Mouse (Mus musculus): ENCODE results near the gene Hoxa6.

The Hoxa6 gene

GRCm38 (mm10) chr6:52196811-52197210 is 11.7 kb downstream of the Hoxa6 start:
- no peak for DNase-seq

- no peak for DNase-seq
Observed at GRCm38 (mm10) chr6:52194690-52195089, 13.8 kb downstream of the Hoxa6 start.

- peak; percentile 35 for DNase-seq
Observed at GRCm38 (mm10) chr6:52191860-52192550, 16.5 kb downstream of the Hoxa6 start.

GRCm38 (mm10) chr6:52190906-52191810 is 17.4 kb downstream of the Hoxa6 start, which contains the start of gene Hoxa4:
Gene Hoxa4, minus strand, starts transcription at chr6:52191753.
- no peak for DNase-seq

- no peak for DNase-seq
Observed at GRCm38 (mm10) chr6:52190410-52190809, 18.1 kb downstream of the Hoxa6 start.

- no peak for DNase-seq
Observed at GRCm38 (mm10) chr6:52189909-52190308, 18.6 kb downstream of the Hoxa6 start.

GRCm38 (mm10) chr6:52189172-52189591 is 19.3 kb downstream of the Hoxa6 start:
- no peak for DNase-seq

GRCm38 (mm10) chr6:52186500-52186899 is 22.0 kb downstream of the Hoxa6 start:
- DNase-seq, result no peak

GRCm38 (mm10) chr6:52185834-52186233 is 22.7 kb downstream of the Hoxa6 start:
- DNase-seq, result no peak

- DNase-seq, result no peak
Observed at GRCm38 (mm10) chr6:52185222-52185621, 23.3 kb downstream of the Hoxa6 start.

- no peak for DNase-seq
Observed at GRCm38 (mm10) chr6:52184668-52185067, 23.9 kb downstream of the Hoxa6 start.

- DNase-seq, result no peak
Observed at GRCm38 (mm10) chr6:52183311-52184080, 25.0 kb downstream of the Hoxa6 start.

- no peak for DNase-seq
Observed at GRCm38 (mm10) chr6:52182793-52183192, 25.7 kb downstream of the Hoxa6 start.

- DNase-seq, result no peak
Observed at GRCm38 (mm10) chr6:52182030-52182429, 26.5 kb downstream of the Hoxa6 start.

GRCm38 (mm10) chr6:52180726-52181125 is 27.8 kb downstream of the Hoxa6 start:
- DNase-seq, result no peak

- DNase-seq, result no peak
Observed at GRCm38 (mm10) chr6:52180213-52180710, 28.3 kb downstream of the Hoxa6 start.

- no peak for DNase-seq
Observed at GRCm38 (mm10) chr6:52179690-52180089, 28.8 kb downstream of the Hoxa6 start.

GRCm38 (mm10) chr6:52178918-52179665 is 29.4 kb downstream of the Hoxa6 start:
- DNase-seq, result no peak

GRCm38 (mm10) chr6:52177806-52178205 is 30.7 kb downstream of the Hoxa6 start:
- DNase-seq, result no peak

GRCm38 (mm10) chr6:52177061-52177735 is 31.3 kb downstream of the Hoxa6 start, which contains the start of gene 5730596B20Rik:
Gene 5730596B20Rik, plus strand, starts transcription at chr6:52177498.
- DNase-seq, result no peak

- no peak for DNase-seq
Observed at GRCm38 (mm10) chr6:52176391-52176790, 32.1 kb downstream of the Hoxa6 start.

All from right cerebral cortex, postnatal 14 days (tissue).